8 mouse cellular contexts compared by ENCODE assay signal in the genomic region with DNA sequence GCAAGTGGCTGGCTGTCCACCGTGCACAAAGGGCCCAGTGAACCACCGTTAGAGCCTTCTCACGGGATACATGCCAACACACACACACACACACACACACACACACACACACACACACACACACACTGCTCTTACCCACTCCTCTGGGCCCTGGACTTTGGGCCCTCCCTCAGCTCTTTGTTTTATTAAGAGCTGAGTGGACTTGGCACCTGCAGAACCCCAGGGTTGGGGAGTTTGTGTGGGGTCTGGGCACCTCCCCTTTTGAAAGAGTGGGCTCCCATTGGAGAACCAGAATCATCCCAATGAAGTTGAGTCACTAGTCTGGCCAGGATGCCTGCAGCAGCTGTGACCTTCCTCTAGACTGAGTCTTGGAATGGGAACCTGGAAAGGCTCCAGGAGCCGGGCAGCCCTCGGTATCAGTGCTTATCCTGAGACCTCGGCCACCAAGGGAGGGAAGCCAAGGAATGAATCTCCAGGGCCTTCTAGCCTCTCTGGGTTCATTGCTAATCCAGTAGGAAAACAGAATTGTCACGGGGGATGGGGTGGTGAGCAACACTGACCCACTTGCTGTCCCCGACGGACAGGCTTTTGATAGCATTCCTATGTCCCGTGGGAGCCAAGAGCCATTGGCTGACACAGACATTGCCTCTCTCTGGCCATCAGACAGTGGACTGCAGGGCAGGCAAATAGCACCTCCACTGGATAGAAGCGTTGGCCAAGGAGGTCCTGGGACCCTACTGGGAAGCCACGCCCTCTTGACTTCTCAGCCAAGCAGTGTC. TPM values are rescaled to one million over a fixed set of nuclear protein-coding genes. Genes with fewer than 3 reads are reported as not detected.
A peak's percentile ranks its signal among the peaks of the same experiment; 100 is the strongest.
DNase-seq lines count a peak whose midpoint lies in the region; ATAC-seq and TF ChIP-seq lines count a peak whose summit lies in the region.

No protein-coding gene starts in this region.

- DNase-seq in frontal cortex, postnatal 10 days (ENCODE audit: low spot score in 2 of 2) = peak; percentile 33 to 37
- no peak for DNase-seq in frontal cortex, postnatal 36 days (ENCODE audit: low spot score in 2 of 2)
- peak; percentile 63 for DNase-seq in brain, embryonic 14.5 days (ENCODE audit: low read depth)
- peak; percentile 83 for DNase-seq in gastrocnemius, postnatal 10 days
- no peak for DNase-seq in T-cell, adult 2 months (ENCODE audit: low spot score)

- H3K27ac ChIP-seq in intestine, embryonic 16.5 days (ENCODE audit: low read length) = peak overlapping the region; percentile 80
- H3K27ac ChIP-seq in liver, embryonic 16.5 days (ENCODE audit: low read length) = peak overlapping the region; percentile 50
- H3K27ac ChIP-seq in small intestine, adult 2 months (ENCODE audit: insufficient read depth, low read depth, low read length) = peak overlapping the region; percentile 43; the same call in 1 of the 2 replicates

- TF ChIP-seq POLR2A in brain, embryonic 14.5 days (IDR thresholded peaks at IDR 0.05; ENCODE audit: borderline replicate concordance, extremely low read depth, insufficient read depth, insufficient read length, poor library complexity, severe bottlenecking) = no peak
- no peak for TF ChIP-seq POLR2A in small intestine, adult 2 months (IDR thresholded peaks at IDR 0.05; ENCODE audit: low read depth, low read length)

- no peak overlapping the region for H3K4me3 ChIP-seq in intestine, embryonic 16.5 days (ENCODE audit: low read length)
- H3K4me3 ChIP-seq in liver, embryonic 16.5 days (ENCODE audit: low read depth, low read length) = no peak overlapping the region
- no peak overlapping the region for H3K4me3 ChIP-seq in small intestine, adult 2 months (ENCODE audit: low read depth, low read length)

- TF ChIP-seq CTCF in brain, embryonic 14.5 days (IDR thresholded peaks at IDR 0.05; ENCODE audit: borderline replicate concordance, extremely low read depth, insufficient read depth, insufficient read length) = no peak
- no peak for TF ChIP-seq CTCF in small intestine, adult 2 months (IDR thresholded peaks at IDR 0.05; ENCODE audit: extremely low read depth, insufficient read length, insufficient replicate concordance, low read depth, low read length)

- H3K27me3 ChIP-seq in intestine, embryonic 16.5 days (replicated peaks; ENCODE audit: control insufficient read depth, insufficient read depth, low read length) = no peaks in the 10 kb centered on the region
- H3K27me3 ChIP-seq in liver, embryonic 16.5 days (ENCODE audit: control insufficient read depth, insufficient read depth, low read depth, low read length) = no peaks in the 10 kb centered on the region
- H3K27me3 ChIP-seq in small intestine, adult 2 months (ENCODE audit: control insufficient read depth, insufficient read depth, low read length) = no peaks in the 10 kb centered on the region

- no peak overlapping the region for H3K9ac ChIP-seq in intestine, embryonic 16.5 days (ENCODE audit: low read depth, low read length)
- H3K9ac ChIP-seq in liver, embryonic 16.5 days (ENCODE audit: low read depth, low read length) = no peak overlapping the region

- H3K4me2 ChIP-seq in intestine, embryonic 16.5 days (ENCODE audit: low read depth, low read length) = no peak overlapping the region
- H3K4me2 ChIP-seq in liver, embryonic 16.5 days (ENCODE audit: low read depth, low read length) = no peak overlapping the region

- 0 out of 2 replicates have a peak, but pooled peaks cover 5% of the 10 kb centered on the region for H3K36me3 ChIP-seq in intestine, embryonic 16.5 days (ENCODE audit: control insufficient read depth, insufficient read depth, low read length)
- H3K36me3 ChIP-seq in liver, embryonic 16.5 days (ENCODE audit: control insufficient read depth, insufficient read depth) = no peaks in the 10 kb centered on the region
- H3K36me3 ChIP-seq in small intestine, adult 2 months (ENCODE audit: control insufficient read depth, insufficient read depth, low read length) = peaks cover 7% of the 10 kb centered on the region; the same call in 1 of the 2 replicates

- 54% methylated on average over 12 of the region's 12 CpGs for WGBS in intestine, embryonic 16.5 days
- WGBS in liver, embryonic 16.5 days (ENCODE audit: insufficient replicate concordance) = 49% methylated on average over 12 of the region's 12 CpGs
- WGBS in small intestine, adult 2 months = 27% methylated on average over 12 of the region's 12 CpGs

- H3K9me3 ChIP-seq in intestine, embryonic 16.5 days (ENCODE audit: control insufficient read depth, low read length) = no peaks in the 10 kb centered on the region
- no peaks in the 10 kb centered on the region for H3K9me3 ChIP-seq in liver, embryonic 16.5 days (replicated peaks; ENCODE audit: control insufficient read depth, low read length)

- ATAC-seq in intestine, embryonic 16.5 days = peak; percentile 69
- ATAC-seq in liver, embryonic 16.5 days (ENCODE audit: low read depth) = peak; percentile 70

- peaks cover 39% of the 10 kb centered on the region for H3K4me1 ChIP-seq in intestine, embryonic 16.5 days (ENCODE audit: control insufficient read depth, insufficient read depth, low read length)
- peaks cover 8% of the 10 kb centered on the region for H3K4me1 ChIP-seq in liver, embryonic 16.5 days (ENCODE audit: control insufficient read depth, low read depth, low read length)
- peaks cover 7% of the 10 kb centered on the region; the same call in 1 of the 2 replicates for H3K4me1 ChIP-seq in small intestine, adult 2 months (ENCODE audit: control insufficient read depth, insufficient read depth, insufficient read length, low read length)

RNA-seq across cellular contexts. Expression of a gene that starts 50.2 kb away (rescaled TPM):
- polyA plus RNA-seq in brain, embryonic 14.5 days (2012; rRNA removed) = 17.6 and 18.8 TPM in 2 replicates
- 1 to 10 TPM; 7.4 to 9.1 TPM for total RNA-seq in gastrocnemius, postnatal 10 days (2021)
- polyA plus RNA-seq in intestine, embryonic 16.5 days (2015; fragmentation: Nextera tagmentation; extraction: Ambion mirVana) = 40.0 and 49.4 TPM in 2 replicates
- polyA plus RNA-seq in liver, embryonic 16.5 days (2015; fragmentation: Nextera tagmentation; extraction: Ambion mirVana) = 30.9 and 31.2 TPM in 2 replicates
- polyA plus RNA-seq in small intestine, adult 2 months (2012; rRNA removed) = 1.7 and 2.4 TPM in 2 replicates

Comparison
In these comparisons a context has a peak if more than half of its experiments do, and no peak if none do; other contexts are left out.
1. DNase-seq: peak in frontal cortex, postnatal 10 days (2 of 2), brain, embryonic 14.5 days (single experiment) and gastrocnemius, postnatal 10 days (single experiment); none in frontal cortex, postnatal 36 days (0 of 2) and T-cell, adult 2 months (single experiment).
2. Peak in every context shown above with its lines, with median percentiles within 50 percentile points of each other: H3K27ac ChIP-seq.